Mouse (Mus musculus): ENCODE data around the gene Plin2. TPM values are rescaled to one million over a fixed set of nuclear protein-coding genes. Genes with fewer than 3 reads are reported as not detected.

Plin2 gene
- 9.7 and 24.7 TPM in 2 replicates for polyA plus RNA-seq (2012)

DNA sequence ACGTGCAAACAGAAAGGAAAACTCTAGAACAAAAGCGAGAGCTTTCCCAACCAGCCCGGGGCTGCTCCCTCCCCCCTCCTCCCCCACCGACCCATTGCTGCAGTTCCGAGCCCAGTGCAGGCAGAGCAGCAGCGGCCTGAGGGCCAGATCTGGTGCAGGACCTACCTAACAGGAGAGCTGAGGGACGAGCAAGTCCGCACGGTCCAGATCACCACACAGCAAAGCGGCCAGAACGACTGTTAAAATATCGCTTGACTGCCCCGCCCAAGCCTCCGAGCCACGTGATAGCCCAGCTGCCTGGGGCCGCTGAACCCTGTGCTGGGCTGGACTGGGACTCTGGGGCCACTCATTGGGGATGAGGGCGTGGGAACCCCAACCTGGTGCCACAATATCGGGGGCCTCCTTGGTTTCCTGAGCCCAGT lies at the start of gene Plin2:
Gene Plin2, minus strand, starts transcription at position 281 of the 422 bp plus-strand sequence.
- no peak for TF ChIP-seq GATA1 (IDR thresholded peaks at IDR 0.05; ENCODE audit: low read length)

DNA sequence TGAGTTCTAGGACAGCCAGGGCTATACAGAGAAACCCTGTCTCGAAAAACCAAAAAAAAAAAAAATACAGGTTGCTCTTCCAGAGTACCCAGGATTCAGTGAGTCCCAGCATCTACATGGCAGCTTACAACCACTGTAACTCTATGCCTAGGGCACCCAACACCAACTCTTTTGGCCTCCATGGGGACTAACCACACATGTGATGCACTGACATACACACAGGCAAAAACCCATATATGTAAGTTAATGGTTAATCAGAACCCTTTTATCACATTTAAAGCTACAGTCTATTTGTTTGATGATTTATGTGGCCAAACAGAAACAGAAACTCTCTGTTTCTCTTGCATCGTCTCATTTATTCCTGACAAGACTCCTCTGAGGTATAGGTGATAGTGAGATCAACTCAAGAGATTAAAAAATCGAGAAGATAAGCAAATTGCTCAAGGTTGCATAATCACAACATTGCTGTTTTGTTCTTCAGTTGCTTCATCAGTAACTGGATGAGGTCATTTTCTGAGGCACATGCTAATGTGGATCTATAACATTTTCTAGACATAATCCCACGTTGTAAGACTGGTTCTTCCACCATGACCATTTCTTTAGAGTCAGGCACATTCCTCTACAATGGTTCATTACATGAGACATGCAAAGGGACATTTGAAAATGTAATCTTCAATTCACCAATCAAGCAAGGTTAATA lies 49.2 kb upstream of the Plin2 start:
- TF ChIP-seq GATA1 (IDR thresholded peaks at IDR 0.05; ENCODE audit: low read length), result no peak

DNA sequence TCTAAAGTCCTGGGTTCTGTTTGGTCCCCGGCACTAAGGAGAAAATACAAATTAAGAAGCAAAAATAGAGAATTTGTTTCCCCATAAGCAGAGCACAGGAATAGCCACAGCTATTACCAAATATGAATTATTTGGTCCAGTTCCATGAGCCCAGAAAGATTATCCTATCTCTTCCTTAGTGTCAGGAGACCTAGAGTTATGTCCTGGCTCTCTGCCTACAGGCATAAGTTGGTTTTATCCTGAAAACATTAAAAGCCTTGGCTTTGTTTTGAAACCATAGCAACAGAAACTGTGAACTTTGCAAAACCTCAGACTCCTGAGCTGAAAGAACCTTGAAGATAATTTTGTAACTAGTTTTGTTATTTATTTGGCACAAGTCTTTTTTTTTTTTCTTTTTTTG lies 47.3 kb upstream of the Plin2 start:
- no peak for TF ChIP-seq GATA1 (IDR thresholded peaks at IDR 0.05; ENCODE audit: low read length)

DNA sequence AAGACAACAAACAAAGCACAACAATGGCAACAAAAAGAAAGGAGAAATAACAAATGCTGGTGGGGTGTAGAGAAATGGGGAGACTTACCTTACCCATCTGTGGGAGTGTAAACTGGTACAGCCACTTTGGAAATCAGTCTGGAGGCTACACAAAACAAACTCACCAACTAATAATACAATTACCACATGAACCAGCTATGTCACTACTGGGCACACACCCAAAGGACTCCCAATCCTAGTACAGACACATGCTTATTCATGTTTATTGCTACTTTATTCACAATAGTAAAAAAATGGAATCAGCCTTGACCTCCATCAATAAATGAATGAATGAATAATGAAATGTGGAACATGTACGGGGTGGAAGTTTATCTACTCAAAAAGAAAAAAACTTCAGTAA lies 45.5 kb upstream of the Plin2 start:
- TF ChIP-seq GATA1 (IDR thresholded peaks at IDR 0.05; ENCODE audit: low read length), result no peak

DNA sequence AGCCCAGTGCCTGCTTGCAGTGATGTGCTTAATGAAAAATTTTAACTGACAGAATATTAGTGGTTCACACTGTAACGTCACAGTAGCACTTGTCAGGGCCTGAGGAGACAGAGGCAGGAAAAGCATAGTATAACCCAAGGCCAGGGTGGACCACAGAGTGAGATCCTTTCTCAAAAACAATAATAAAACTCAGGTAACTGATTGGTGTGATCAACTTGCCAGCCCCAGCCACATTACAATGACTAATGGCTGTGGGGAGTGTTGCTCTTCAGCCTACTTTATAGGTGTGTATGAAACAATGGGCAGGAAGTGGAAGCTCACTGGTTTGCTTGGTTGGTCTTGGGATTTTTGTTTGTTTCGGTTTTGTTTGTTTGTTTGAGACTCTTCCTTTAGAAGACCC lies 43.7 kb upstream of the Plin2 start:
- TF ChIP-seq GATA1 (IDR thresholded peaks at IDR 0.05; ENCODE audit: low read length), result no peak

DNA sequence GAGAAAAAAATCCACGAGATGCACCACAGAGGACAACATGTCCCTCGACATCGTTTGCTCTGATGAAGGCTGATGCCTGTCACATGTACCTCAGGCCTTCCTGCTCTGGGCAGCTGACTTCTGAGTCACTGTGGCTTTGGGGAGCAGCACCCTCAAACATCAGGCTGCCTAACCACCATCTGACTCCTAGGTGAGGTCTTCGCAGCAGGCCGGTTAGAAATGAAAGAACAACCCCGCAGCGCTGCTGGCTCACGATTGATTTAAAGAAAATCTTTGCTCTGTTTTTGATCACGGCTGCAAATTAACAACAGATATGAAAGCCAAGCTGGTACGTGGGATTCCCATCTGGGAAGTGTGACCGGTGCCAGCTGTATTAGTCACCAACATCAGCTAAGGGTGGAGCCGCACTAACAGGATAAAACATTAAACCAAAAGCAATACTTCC lies 42.9 kb upstream of the Plin2 start:
- no peak for TF ChIP-seq GATA1 (IDR thresholded peaks at IDR 0.05; ENCODE audit: low read length)

DNA sequence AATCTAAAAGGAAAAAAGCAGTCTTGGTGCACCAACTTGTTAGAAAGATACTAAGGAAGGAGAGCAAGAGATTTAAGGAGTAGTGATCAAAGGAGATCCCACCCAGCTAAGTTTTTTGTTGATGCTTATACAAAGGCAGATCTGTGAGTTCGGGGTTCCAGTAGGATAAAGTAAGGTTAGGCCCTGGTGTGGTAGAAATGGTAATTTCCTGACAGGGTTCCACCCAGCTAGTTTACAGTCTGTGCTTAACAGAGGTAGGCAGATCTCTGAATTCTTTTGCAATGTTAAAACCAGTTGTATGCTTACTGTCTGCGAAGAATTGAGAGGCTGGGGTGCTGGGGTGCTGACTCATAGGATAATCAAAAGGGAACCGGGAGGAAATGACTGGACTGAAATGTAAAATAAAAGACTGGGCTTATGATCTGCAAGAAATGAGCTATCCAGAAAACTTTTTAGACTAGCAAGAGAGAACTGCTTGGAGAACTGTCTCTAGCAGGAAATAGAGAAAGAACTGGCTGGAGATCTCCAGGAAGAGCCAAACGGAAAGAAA lies 40.9 kb upstream of the Plin2 start:
- TF ChIP-seq GATA1 (IDR thresholded peaks at IDR 0.05; ENCODE audit: low read length), result no peak

DNA sequence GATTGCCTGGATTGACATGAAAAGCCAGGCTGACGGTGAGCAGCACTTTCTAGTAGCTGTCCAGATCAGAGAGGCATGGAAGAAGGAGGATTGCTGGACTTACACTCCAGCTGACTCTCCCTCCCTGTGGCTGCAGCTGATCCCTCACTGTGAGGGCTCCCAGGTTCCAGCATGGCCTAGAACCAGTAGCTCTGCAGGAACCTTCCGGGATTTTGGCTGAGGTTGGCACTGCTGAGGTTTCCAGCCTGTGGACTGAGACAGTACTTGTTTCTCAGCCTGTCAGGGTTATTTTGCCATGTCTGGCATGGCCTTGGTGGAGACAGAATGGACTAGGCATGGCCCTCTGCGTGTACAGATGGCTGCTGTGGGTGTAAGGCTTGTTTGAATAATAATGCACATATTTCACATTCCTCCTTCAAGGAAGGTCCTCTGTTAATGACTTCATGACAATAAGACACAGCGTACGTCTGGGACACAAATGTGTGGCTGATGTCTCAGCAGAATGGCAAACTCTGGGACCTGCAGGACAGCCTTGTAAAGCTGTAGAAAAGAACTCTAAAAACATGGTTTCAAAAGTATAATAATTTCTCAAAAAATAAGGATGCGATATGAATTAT lies 40.3 kb upstream of the Plin2 start:
- TF ChIP-seq GATA1 (IDR thresholded peaks at IDR 0.05; ENCODE audit: low read length), result no peak

DNA sequence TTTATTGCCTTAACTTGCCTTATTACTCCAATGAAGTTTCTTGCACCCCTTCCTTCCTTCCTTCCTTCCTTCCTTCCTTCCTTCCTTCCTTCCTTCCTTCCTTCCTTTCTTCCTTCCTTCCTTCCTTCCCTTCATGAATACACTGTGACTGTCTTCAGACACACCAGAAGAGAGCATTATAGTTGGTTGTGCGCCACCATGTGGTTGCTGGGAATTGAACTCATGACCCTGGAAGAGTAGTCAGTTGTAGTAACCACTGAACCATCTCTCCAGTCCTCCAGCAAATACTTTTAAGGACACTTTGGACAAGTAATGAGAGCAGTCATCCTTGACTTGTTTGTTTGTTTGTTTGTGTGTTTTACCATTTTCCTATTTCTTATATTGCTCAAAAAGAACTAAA lies 38.9 kb upstream of the Plin2 start:
- no peak for TF ChIP-seq GATA1 (IDR thresholded peaks at IDR 0.05; ENCODE audit: low read length)

DNA sequence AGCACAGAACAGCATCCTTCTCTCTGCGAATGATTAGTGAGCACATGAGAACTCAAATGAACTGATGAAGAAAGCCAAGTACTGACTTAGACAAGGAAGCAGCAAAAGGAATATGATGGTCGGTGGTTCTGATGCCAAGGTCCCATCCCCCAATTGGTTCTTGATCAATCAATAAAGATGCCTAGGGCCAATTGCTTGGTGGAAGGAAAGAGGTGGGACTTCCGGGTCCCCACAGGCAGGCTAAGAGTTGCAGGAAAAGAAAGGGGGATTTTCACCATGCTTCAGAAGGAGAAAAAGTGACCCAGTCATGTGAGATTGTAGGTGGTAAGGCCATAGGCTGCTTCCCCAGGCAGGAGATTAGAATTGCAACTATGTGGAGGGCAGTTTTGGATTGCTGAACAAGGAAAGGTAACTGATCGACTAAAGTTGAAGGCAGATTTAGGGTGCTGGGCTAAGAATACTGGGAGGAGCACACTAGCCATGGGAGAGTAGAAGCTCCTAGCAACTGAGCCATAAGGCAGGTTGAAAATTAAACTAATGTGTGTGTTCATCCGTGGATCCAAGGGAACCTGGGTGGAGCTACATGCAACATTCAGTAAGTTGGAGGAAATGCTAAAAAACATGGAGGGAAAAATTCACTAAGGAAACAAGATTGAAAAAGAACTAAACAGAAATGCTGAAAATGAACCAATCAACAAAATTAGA lies 29.5 kb upstream of the Plin2 start:
- no peak for TF ChIP-seq GATA1 (IDR thresholded peaks at IDR 0.05; ENCODE audit: low read length)

DNA sequence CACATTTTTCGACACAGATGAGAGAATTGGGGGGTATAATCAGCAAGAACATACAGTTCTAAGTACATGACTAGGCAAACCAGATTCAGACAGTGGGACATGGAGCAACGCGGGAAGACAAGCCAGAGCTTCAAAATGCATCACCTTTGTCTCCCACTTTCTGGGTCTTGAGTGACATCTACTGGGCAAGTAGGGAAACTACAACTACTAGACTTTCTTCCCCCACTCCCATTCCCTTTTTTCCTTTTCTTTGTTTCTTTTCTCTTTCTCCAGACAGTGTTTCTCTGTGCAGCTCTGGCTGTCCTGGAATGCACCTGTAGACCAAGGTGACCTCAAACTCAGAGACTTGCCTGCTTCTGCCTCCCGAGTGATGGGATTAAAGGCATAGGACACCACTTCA lies 27.0 kb upstream of the Plin2 start:
- no peak for TF ChIP-seq GATA1 (IDR thresholded peaks at IDR 0.05; ENCODE audit: low read length)

DNA sequence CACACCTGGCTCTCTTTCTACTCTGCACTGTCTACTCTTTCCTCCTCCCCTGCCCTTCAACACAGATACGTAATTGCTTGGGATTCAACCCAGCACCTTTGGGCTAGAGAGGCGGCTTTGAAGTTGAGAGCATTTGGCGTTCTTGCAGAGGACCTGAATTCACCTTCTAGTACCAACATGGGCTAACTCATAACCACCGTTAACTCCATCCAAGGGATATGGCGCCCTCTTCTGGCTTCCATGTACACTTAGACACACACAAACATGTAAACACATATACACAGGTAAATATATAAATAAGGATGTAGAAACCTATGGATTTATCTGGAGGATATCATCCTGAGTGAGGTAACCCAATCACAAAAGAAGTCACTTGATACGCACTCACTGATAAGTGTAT lies 25.2 kb upstream of the Plin2 start:
- no peak for TF ChIP-seq GATA1 (IDR thresholded peaks at IDR 0.05; ENCODE audit: low read length)

DNA sequence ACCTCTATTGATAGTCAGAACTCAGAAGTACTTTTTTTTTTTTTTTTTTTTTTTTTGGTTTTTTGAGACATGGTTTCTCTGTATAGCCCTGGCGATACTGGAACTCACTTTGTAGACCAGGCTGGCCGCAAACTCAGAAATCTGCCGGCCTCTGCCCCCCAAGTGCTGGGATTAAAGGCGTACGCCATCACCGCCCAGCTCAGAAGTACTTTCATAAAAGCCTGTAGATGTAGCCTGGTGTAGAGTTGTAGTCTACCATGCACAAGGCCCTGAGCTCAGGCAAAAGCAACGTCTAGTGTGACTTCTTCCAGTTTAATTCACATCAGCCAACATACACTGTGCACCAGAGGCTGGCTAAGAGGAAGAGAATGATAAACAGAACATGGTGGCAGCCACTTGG lies 23.1 kb upstream of the Plin2 start:
- no peak for TF ChIP-seq GATA1 (IDR thresholded peaks at IDR 0.05; ENCODE audit: low read length)

DNA sequence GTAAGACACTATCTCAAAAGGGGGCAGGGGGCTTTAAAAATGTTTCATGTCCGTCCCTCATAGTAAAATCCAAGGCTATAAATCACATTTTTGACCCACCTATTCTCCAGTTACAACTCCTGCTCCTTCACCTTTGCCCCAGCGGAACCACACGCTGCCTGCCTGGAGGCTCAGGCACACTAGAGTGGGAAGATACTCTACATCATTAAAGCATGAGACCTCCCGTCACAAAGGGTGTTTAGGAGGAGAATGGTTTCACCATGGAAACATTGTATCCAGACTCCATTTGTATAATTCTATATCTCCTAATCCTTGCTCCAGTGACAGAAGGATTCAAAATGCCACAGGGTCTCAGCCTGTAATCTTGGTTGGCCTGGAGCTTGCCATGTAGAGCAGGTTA lies 21.4 kb upstream of the Plin2 start:
- TF ChIP-seq GATA1 (IDR thresholded peaks at IDR 0.05; ENCODE audit: low read length), result no peak

DNA sequence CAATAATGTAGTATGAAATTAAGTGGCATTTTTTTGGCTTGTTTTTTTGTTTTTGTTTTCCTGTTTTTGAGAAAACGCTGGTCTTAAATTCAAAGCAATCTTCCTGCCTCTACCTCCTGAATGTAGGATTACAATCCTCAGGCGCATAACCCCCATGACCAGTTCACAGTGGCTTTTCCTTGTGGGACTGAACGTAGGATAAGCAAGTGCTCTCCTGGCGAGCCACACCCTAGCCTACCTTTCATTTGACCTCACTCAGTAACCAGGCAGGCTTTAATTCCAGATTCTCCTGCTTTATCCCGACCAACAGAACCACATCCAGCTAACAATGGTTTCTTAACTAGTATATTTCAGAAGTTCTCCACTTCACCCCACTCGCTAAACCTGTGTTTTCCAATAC lies 20.9 kb upstream of the Plin2 start:
- TF ChIP-seq GATA1 (IDR thresholded peaks at IDR 0.05; ENCODE audit: low read length), result no peak

DNA sequence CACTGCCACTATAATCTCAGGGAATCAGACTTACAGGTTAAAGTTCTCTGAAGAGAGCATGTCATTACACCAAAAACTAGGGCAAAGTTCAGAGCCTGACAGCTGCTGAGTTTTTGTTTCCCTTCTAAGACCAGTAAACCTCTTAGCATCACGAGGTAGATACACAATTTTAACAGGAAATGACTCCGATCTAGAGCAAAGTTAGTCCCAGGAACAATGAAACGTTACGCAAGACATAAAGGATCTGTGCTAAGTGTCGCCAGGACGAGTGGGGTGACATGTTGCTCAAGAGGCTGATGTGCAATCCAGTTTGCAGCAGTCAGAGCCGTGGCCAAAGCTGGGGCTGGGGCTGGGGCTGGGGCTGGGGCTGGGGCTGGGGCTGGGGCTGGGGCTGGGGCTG lies 20.3 kb upstream of the Plin2 start:
- TF ChIP-seq GATA1 (IDR thresholded peaks at IDR 0.05; ENCODE audit: low read length), result no peak
